Mouse (Mus musculus) MEL (cell line): Measurements from ENCODE around the gene Cacna1h.

Experiments used
- CTCF ChIP-seq, 3 experiments: IDR thresholded peaks in 2 of 3; conservative IDR thresholded peaks in 1 of 3; 2 replicates each; pipeline ENCODE4 v1.5.1; 2011 to 2012; ENCODE audit warnings: low read length in 3 of 3, low read depth in 2 of 3, mild to moderate bottlenecking in 2 of 3, improper control_type of control experiment in 1 of 3, inconsistent platforms in 1 of 3, mixed read lengths in 1 of 3, moderate library complexity in 1 of 3; ENCODE audit not compliant: control insufficient read depth in 1 of 3, insufficient read depth in 1 of 3, poor library complexity in 1 of 3, severe bottlenecking in 1 of 3
- NRF1 ChIP-seq: IDR thresholded peaks from 2 replicates; pipeline ENCODE4 v1.6.1; 2014; ENCODE audit warnings: low read depth, mild to moderate bottlenecking, inconsistent platforms, low read length, improper control_type of control experiment, moderate library complexity; ENCODE audit not compliant: poor library complexity, insufficient read depth, severe bottlenecking
- POLR2A ChIP-seq, 2 experiments: IDR thresholded peaks; 2 replicates each; pipeline ENCODE4 v1.6.1; 2011 to 2012; ENCODE audit warnings: low read length in 2 of 2, mild to moderate bottlenecking in 2 of 2, control low read depth in 1 of 2, improper control_type of control experiment in 1 of 2, low read depth in 1 of 2, moderate library complexity in 1 of 2; ENCODE audit not compliant: control insufficient read depth in 1 of 2, insufficient read depth in 1 of 2, poor library complexity in 1 of 2
- RCOR1 ChIP-seq: IDR thresholded peaks from 2 replicates; pipeline ENCODE4 v1.6.1; 2012; ENCODE audit warnings: low read depth, mild to moderate bottlenecking, inconsistent platforms, low read length, improper control_type of control experiment

DNA sequence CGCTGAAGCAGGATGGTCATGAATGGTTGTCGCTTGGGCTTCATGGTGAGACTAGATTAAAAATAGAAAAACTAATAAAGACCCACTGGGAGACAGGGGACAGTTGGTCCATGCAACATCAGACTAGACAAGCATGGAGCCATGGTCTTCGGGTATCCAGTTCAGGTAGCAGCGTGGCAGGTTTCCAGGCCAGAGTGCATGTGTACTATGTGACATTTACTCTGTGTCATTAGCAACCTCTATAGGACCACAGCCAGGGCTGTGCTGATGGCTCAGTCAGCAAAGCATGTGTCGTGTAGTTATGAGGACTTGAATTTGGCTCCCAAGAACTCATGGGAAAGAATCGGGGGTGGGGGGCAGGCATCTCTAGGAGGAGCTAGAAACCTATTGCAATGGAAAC, 93.6 kb downstream of the Cacna1h start:
- TF ChIP-seq CTCF (IDR thresholded peaks at IDR 0.05 in 2 of 3, conservative IDR thresholded peaks at IDR 0.05 in 1 of 3; ENCODE audit: control insufficient read depth in 1 of 3, insufficient read depth in 1 of 3, low read depth in 2 of 3, low read length in 3 of 3, poor library complexity in 1 of 3, severe bottlenecking in 1 of 3) (no peak), POLR2A (IDR thresholded peaks at IDR 0.05; ENCODE audit: control insufficient read depth in 1 of 2, insufficient read depth in 1 of 2, low read depth in 1 of 2, low read length in 2 of 2, poor library complexity in 1 of 2) (no peak), NRF1 (no peak), RCOR1 (no peak)
